9 mouse cellular contexts compared by ENCODE assay signal in the genomic region with DNA sequence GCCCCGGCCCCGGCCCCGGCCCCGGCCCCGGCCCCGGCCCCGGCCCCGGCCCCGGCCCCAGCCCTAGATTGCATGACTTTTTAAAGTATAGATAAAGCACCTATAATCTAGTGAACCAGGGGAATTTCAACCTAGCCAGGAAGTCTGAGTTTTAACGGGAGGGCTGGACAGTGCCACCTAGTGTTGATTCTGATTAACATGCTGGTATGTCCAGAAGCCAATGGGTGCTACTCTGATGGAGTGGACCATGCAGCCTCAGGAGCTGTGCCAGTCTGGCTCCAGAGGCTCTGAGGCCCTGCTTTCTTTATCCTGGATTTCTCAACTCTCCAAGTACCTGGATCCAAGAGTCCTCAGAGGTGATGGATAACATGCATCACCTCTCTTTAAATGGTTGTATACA. TPM values are rescaled to one million over a fixed set of nuclear protein-coding genes. Genes with fewer than 3 reads are reported as not detected.
DNase-seq lines count a peak whose midpoint lies in the region; ATAC-seq lines count a peak whose summit lies in the region.
"Had no signal": no experiment of that assay in that cellular context is flagged by ENCODE, and none has a peak within 500 bp of the region (broad histone marks: within the 10 kb centered on the region; RNA-seq: fewer than 3 reads in every experiment).

No protein-coding gene starts in this region.

- H3K4me2 ChIP-seq in forebrain, embryonic 16.5 days (ENCODE audit: low read length) = no peak overlapping the region

- WGBS in forebrain, embryonic 16.5 days = 73% methylated on average over 8 of the region's 10 CpGs

- H3K4me1 ChIP-seq in forebrain, embryonic 16.5 days (replicated peaks; ENCODE audit: control insufficient read depth, insufficient read depth, low read length) = no peaks in the 10 kb centered on the region

- no peak for ATAC-seq in forebrain, embryonic 16.5 days

- no peaks in the 10 kb centered on the region for H3K9me3 ChIP-seq in forebrain, embryonic 16.5 days (ENCODE audit: control insufficient read depth, low read length)

- DNase-seq in cerebellum, adult 18-20 months = peak; percentile 13 to 27
- no peak for DNase-seq in cerebellum, adult 8-10 months
- peak; percentile 37 to 38 for DNase-seq in layer of hippocampus, postnatal 10 days (ENCODE audit: low spot score in 2 of 2)
- DNase-seq in layer of hippocampus, adult 9-10 months (ENCODE audit: low spot score) = no peak
- DNase-seq in R1 (ENCODE audit: low read depth, low spot score) = peak; percentile 76
- peak; percentile 36 to 43 for DNase-seq in kidney, postnatal 4 days
- peak; percentile 26 for DNase-seq in thymus, postnatal 25 days

- H3K27me3 ChIP-seq in forebrain, embryonic 16.5 days (replicated peaks; ENCODE audit: control insufficient read depth, insufficient read depth, low read length) = no peaks in the 10 kb centered on the region

- H3K4me3 ChIP-seq in forebrain, embryonic 16.5 days (replicated peaks; ENCODE audit: low read length) = no peak overlapping the region

- no peaks in the 10 kb centered on the region for H3K36me3 ChIP-seq in forebrain, embryonic 16.5 days (ENCODE audit: control insufficient read depth, insufficient read depth)
- H3K36me3 ChIP-seq: G1E had no signal

- H3K9ac ChIP-seq in forebrain, embryonic 16.5 days (replicated peaks; ENCODE audit: low read depth, low read length) = no peak overlapping the region

- H3K27ac ChIP-seq in forebrain, embryonic 16.5 days (ENCODE audit: low read length) = no peak overlapping the region

RNA-seq across cellular contexts. Expression of a gene that starts 35.8 kb away (rescaled TPM):
- under 1 TPM; 0.22 to 0.23 TPM for total RNA-seq in layer of hippocampus, postnatal 10 days (2021)
- polyA plus RNA-seq in forebrain, embryonic 16.5 days (2015; fragmentation: Nextera tagmentation; extraction: Ambion mirVana) = 0.04 TPM in 1 of 2 replicates, not detected in the other
- polyA plus RNA-seq: G1E had no signal

Comparison
In these comparisons a context has a peak if more than half of its experiments do, and no peak if none do; other contexts are left out.
1. DNase-seq: peak in cerebellum, adult 18-20 months (2 of 2), layer of hippocampus, postnatal 10 days (2 of 2), R1 (single experiment), kidney, postnatal 4 days (2 of 2) and thymus, postnatal 25 days (single experiment); none in cerebellum, adult 8-10 months (single experiment) and layer of hippocampus, adult 9-10 months (single experiment).